Mouse (Mus musculus): ENCODE measurements at regions not wholly inside any gene's neighbourhood (a gene's known extent, or its start where the extent isn't known, plus 50 kb on each side); places are given as distances from the start of the nearest gene placed in this dataset.

- 25% methylated on average over 12 of the region's 12 CpGs for WGBS
- Histone ChIP-seq H3K4me3 (replicated peaks; ENCODE audit: insufficient read depth, low read depth, low read length) (no peak overlapping the region), H3K27me3 (ENCODE audit: control insufficient read depth, insufficient read depth, low read length) (no peaks in the 10 kb centered on the region), H3K27ac (ENCODE audit: insufficient read depth, low read length) (no peak overlapping the region), H3K4me1 (ENCODE audit: control insufficient read depth, insufficient read depth, low read length) (no peaks in the 10 kb centered on the region)
- TF ChIP-seq POLR2A (IDR thresholded peaks at IDR 0.05; ENCODE audit: borderline replicate concordance, insufficient read depth, low read length) (no peak), CTCF (IDR thresholded peaks at IDR 0.05; ENCODE audit: borderline replicate concordance, insufficient read depth, low read depth, low read length) (no peak)
- no peak for DNase-seq
Observed at GRCm38 (mm10) chr13:28792461-28793165, 160.9 kb downstream of the Sox4 start.

GRCm38 (mm10) chr13:28790381-28790780 lies 163.1 kb downstream of the Sox4 start:
- WGBS: 76% methylated on average over 4 of the region's 4 CpGs
- DNase-seq: no peak

GRCm38 (mm10) chr13:28787331-28787643 lies 166.2 kb downstream of the Sox4 start:
- no peak for DNase-seq
- Histone ChIP-seq H3K4me1 (ENCODE audit: control insufficient read depth, insufficient read depth, low read length) (no peaks in the 10 kb centered on the region), H3K27me3 (ENCODE audit: control insufficient read depth, insufficient read depth, low read length) (no peaks in the 10 kb centered on the region), H3K4me3 (replicated peaks; ENCODE audit: insufficient read depth, low read depth, low read length) (no peak overlapping the region), H3K27ac (ENCODE audit: insufficient read depth, low read length) (no peak overlapping the region)
- 40% methylated on average over 3 of the region's 3 CpGs for WGBS
- TF ChIP-seq CTCF (IDR thresholded peaks at IDR 0.05; ENCODE audit: borderline replicate concordance, insufficient read depth, low read depth, low read length): no peak
- TF ChIP-seq POLR2A (IDR thresholded peaks at IDR 0.05; ENCODE audit: borderline replicate concordance, insufficient read depth, low read length): no peak

More at GRCm38 (mm10) chr13:28790381-28790780, 163.1 kb downstream of the Sox4 start:
- no peaks in the 10 kb centered on the region for H3K4me1 ChIP-seq (ENCODE audit: control insufficient read depth, insufficient read depth, low read length)
- no peak overlapping the region for H3K4me3 ChIP-seq (replicated peaks; ENCODE audit: insufficient read depth, low read depth, low read length)
- no peaks in the 10 kb centered on the region for H3K27me3 ChIP-seq (ENCODE audit: control insufficient read depth, insufficient read depth, low read length)
- H3K27ac ChIP-seq (ENCODE audit: insufficient read depth, low read length): no peak overlapping the region
- TF ChIP-seq POLR2A (IDR thresholded peaks at IDR 0.05; ENCODE audit: borderline replicate concordance, insufficient read depth, low read length) (no peak), CTCF (IDR thresholded peaks at IDR 0.05; ENCODE audit: borderline replicate concordance, insufficient read depth, low read depth, low read length) (no peak)

GRCm38 (mm10) chr13:28786629-28787330 lies 166.7 kb downstream of the Sox4 start:
- DNase-seq: no peak
- WGBS: 27% methylated on average over 9 of the region's 9 CpGs
- TF ChIP-seq POLR2A (IDR thresholded peaks at IDR 0.05; ENCODE audit: borderline replicate concordance, insufficient read depth, low read length) (no peak), CTCF (IDR thresholded peaks at IDR 0.05; ENCODE audit: borderline replicate concordance, insufficient read depth, low read depth, low read length) (no peak)
- H3K27me3 ChIP-seq (ENCODE audit: control insufficient read depth, insufficient read depth, low read length): no peaks in the 10 kb centered on the region
- H3K27ac ChIP-seq (ENCODE audit: insufficient read depth, low read length): no peak overlapping the region
- H3K4me1 ChIP-seq (ENCODE audit: control insufficient read depth, insufficient read depth, low read length): no peaks in the 10 kb centered on the region
- H3K4me3 ChIP-seq (replicated peaks; ENCODE audit: insufficient read depth, low read depth, low read length): no peak overlapping the region

DNA sequence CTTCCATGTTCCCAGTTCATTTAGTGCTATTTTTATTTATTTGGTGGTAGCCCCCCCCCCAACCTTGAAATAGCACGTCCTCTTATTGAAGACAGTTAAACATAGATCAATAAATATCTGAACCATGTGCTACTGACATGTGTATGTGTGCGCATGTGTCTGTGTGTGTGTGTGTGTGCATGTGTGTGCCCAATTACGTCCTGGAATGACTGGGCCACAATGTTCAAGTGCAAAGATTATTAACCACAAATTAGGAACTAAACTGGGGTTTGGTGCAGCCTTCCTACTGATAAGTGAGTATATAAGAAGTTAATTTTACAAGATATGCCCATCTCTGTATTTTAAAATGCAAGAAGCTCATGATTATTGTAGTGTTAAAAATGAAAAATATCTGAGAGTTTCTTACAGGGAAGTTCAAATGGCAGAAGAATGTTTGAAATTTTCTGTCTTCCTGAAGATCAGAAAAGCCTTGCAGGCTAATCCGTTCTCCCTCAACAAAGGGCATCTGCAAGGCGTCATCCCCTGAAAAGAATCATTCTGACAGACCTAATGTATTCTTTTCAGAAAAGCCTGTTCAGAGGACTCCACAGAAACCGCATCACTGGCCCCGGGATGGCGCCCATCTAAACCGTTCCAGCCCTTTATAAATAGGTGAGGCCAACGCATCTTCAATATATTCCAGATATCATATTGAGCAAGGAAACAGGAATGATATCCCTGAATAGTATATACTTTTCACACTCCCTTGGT lies 170.8 kb downstream of the Sox4 start:
- Histone ChIP-seq H3K27me3 (ENCODE audit: control insufficient read depth, insufficient read depth, low read length) (no peaks in the 10 kb centered on the region), H3K4me1 (ENCODE audit: control insufficient read depth, insufficient read depth, low read length) (no peaks in the 10 kb centered on the region), H3K4me3 (replicated peaks; ENCODE audit: insufficient read depth, low read depth, low read length) (no peak overlapping the region), H3K27ac (ENCODE audit: insufficient read depth, low read length) (no peak overlapping the region)
- no peak for DNase-seq
- no peak for TF ChIP-seq POLR2A (IDR thresholded peaks at IDR 0.05; ENCODE audit: borderline replicate concordance, insufficient read depth, low read length)
- TF ChIP-seq CTCF (IDR thresholded peaks at IDR 0.05; ENCODE audit: borderline replicate concordance, insufficient read depth, low read depth, low read length): no peak
- WGBS: 59% methylated on average over 10 of the region's 10 CpGs

- H3K4me3 ChIP-seq (replicated peaks; ENCODE audit: insufficient read depth, low read depth, low read length): no peak overlapping the region
- no peaks in the 10 kb centered on the region for H3K27me3 ChIP-seq (ENCODE audit: control insufficient read depth, insufficient read depth, low read length)
- TF ChIP-seq POLR2A (IDR thresholded peaks at IDR 0.05; ENCODE audit: borderline replicate concordance, insufficient read depth, low read length) (no peak), CTCF (IDR thresholded peaks at IDR 0.05; ENCODE audit: borderline replicate concordance, insufficient read depth, low read depth, low read length) (no peak)
- WGBS: 61% methylated on average over 5 of the region's 5 CpGs
- no peak for DNase-seq
- no peak overlapping the region for H3K27ac ChIP-seq (ENCODE audit: insufficient read depth, low read length)
- no peaks in the 10 kb centered on the region for H3K4me1 ChIP-seq (ENCODE audit: control insufficient read depth, insufficient read depth, low read length)
Observed at GRCm38 (mm10) chr13:28782081-28782480, 171.4 kb downstream of the Sox4 start.

GRCm38 (mm10) chr13:28781660-28782059 lies 171.9 kb downstream of the Sox4 start:
- 60% methylated on average over 5 of the region's 5 CpGs for WGBS
- no peak for TF ChIP-seq CTCF (IDR thresholded peaks at IDR 0.05; ENCODE audit: borderline replicate concordance, insufficient read depth, low read depth, low read length)
- no peak for TF ChIP-seq POLR2A (IDR thresholded peaks at IDR 0.05; ENCODE audit: borderline replicate concordance, insufficient read depth, low read length)
- Histone ChIP-seq H3K4me1 (ENCODE audit: control insufficient read depth, insufficient read depth, low read length) (no peaks in the 10 kb centered on the region), H3K27me3 (ENCODE audit: control insufficient read depth, insufficient read depth, low read length) (no peaks in the 10 kb centered on the region), H3K4me3 (replicated peaks; ENCODE audit: insufficient read depth, low read depth, low read length) (no peak overlapping the region), H3K27ac (ENCODE audit: insufficient read depth, low read length) (no peak overlapping the region)
- no peak for DNase-seq
